Mouse (Mus musculus): ENCODE measurements around the gene Mmp14. TPM values are rescaled to one million over a fixed set of nuclear protein-coding genes. Genes with fewer than 3 reads are reported as not detected.

Gene Mmp14
- total and polyA plus RNA-seq, 3 experiments, result 28.6 to 108 (median 60.4) TPM

- TF ChIP-seq GATA1 (IDR thresholded peaks at IDR 0.05; ENCODE audit: borderline replicate concordance, low read length), result no peak
- no peak for TF ChIP-seq CTCF (IDR thresholded peaks at IDR 0.05; ENCODE audit: low read depth, low read length)
- no peak for TF ChIP-seq GATA2 (IDR thresholded peaks at IDR 0.05; ENCODE audit: borderline replicate concordance, low read depth, low read length)
- TF ChIP-seq TAL1 (conservative IDR thresholded peaks at IDR 0.05; ENCODE audit: low read depth, low read length), result no peak
- ATAC-seq (ENCODE audit: extremely low read depth, insufficient number of reproducible peaks, low FRiP score, poor library complexity, severe bottlenecking) (no peak), DNase-seq (ENCODE audit: low spot score) (no peak)
- no peaks in the 10 kb centered on the region for H3K9me3 ChIP-seq (replicated peaks)
- peaks cover 59% of the 10 kb centered on the region for H3K36me3 ChIP-seq (replicated peaks)
- no peaks in the 10 kb centered on the region for H3K27me3 ChIP-seq (ENCODE audit: insufficient read depth, low read length)
- H3K4me3 ChIP-seq (ENCODE audit: low read depth, low read length), result peak overlapping the region; percentile 83
- peaks cover 77% of the 10 kb centered on the region for H3K4me1 ChIP-seq (ENCODE audit: insufficient read depth, low read depth, low read length)
Measured at GRCm38 (mm10) chr14:54430406-54431145, 836 bp upstream of the Mmp14 start.

GRCm38 (mm10) chr14:54432078-54432836 is 845 bp downstream of the Mmp14 start:
- H3K4me1 ChIP-seq (ENCODE audit: insufficient read depth, low read depth, low read length), result peaks cover 79% of the 10 kb centered on the region
- ATAC-seq (ENCODE audit: extremely low read depth, insufficient number of reproducible peaks, low FRiP score, poor library complexity, severe bottlenecking), result no peak

GRCm38 (mm10) chr14:54432837-54433830 is 1.7 kb downstream of the Mmp14 start:
- peak; percentile 55; the same call in 1 of the 2 replicates for ATAC-seq (ENCODE audit: extremely low read depth, insufficient number of reproducible peaks, low FRiP score, poor library complexity, severe bottlenecking)
- TF ChIP-seq TAL1 (conservative IDR thresholded peaks at IDR 0.05; ENCODE audit: low read depth, low read length) (no peak), CTCF (IDR thresholded peaks at IDR 0.05; ENCODE audit: low read depth, low read length) (no peak), POLR2AphosphoS5 (IDR thresholded peaks at IDR 0.05; ENCODE audit: insufficient replicate concordance, low read depth, low read length) (no peak), GATA2 (IDR thresholded peaks at IDR 0.05; ENCODE audit: borderline replicate concordance, low read depth, low read length) (no peak), GATA1 (IDR thresholded peaks at IDR 0.05; ENCODE audit: borderline replicate concordance, low read length) (no peak)
- Histone ChIP-seq H3K9me3 (replicated peaks) (no peaks in the 10 kb centered on the region), H3K27me3 (ENCODE audit: insufficient read depth, low read length) (no peaks in the 10 kb centered on the region), H3K4me3 (ENCODE audit: low read depth, low read length) (peak overlapping the region; percentile 83), H3K36me3 (replicated peaks) (peaks cover 79% of the 10 kb centered on the region), H3K4me1 (ENCODE audit: insufficient read depth, low read depth, low read length) (peaks cover 77% of the 10 kb centered on the region)
- DNase-seq (ENCODE audit: low spot score), result peak; percentile 64

More at GRCm38 (mm10) chr14:54432078-54432836, 845 bp downstream of the Mmp14 start:
- TF ChIP-seq POLR2AphosphoS5 (IDR thresholded peaks at IDR 0.05; ENCODE audit: insufficient replicate concordance, low read depth, low read length) (no peak), GATA2 (IDR thresholded peaks at IDR 0.05; ENCODE audit: borderline replicate concordance, low read depth, low read length) (no peak), GATA1 (IDR thresholded peaks at IDR 0.05; ENCODE audit: borderline replicate concordance, low read length) (no peak), CTCF (IDR thresholded peaks at IDR 0.05; ENCODE audit: low read depth, low read length) (no peak), TAL1 (conservative IDR thresholded peaks at IDR 0.05; ENCODE audit: low read depth, low read length) (no peak)
- peak overlapping the region; percentile 83 for H3K4me3 ChIP-seq (ENCODE audit: low read depth, low read length)
- peaks cover 76% of the 10 kb centered on the region for H3K36me3 ChIP-seq (replicated peaks)
- no peaks in the 10 kb centered on the region for H3K9me3 ChIP-seq (replicated peaks)
- peak; percentile 58 for DNase-seq (ENCODE audit: low spot score)
- H3K27me3 ChIP-seq (ENCODE audit: insufficient read depth, low read length), result no peaks in the 10 kb centered on the region

- TF ChIP-seq TAL1 (conservative IDR thresholded peaks at IDR 0.05; ENCODE audit: low read depth, low read length) (no peak), CTCF (IDR thresholded peaks at IDR 0.05; ENCODE audit: low read depth, low read length) (no peak), GATA2 (IDR thresholded peaks at IDR 0.05; ENCODE audit: borderline replicate concordance, low read depth, low read length) (no peak), POLR2AphosphoS5 (IDR thresholded peaks at IDR 0.05; ENCODE audit: insufficient replicate concordance, low read depth, low read length) (no peak), GATA1 (IDR thresholded peaks at IDR 0.05; ENCODE audit: borderline replicate concordance, low read length) (no peak)
- Histone ChIP-seq H3K27me3 (ENCODE audit: insufficient read depth, low read length) (no peaks in the 10 kb centered on the region), H3K4me1 (ENCODE audit: insufficient read depth, low read depth, low read length) (peaks cover 74% of the 10 kb centered on the region), H3K9me3 (replicated peaks) (no peaks in the 10 kb centered on the region), H3K36me3 (replicated peaks) (peaks cover 79% of the 10 kb centered on the region), H3K4me3 (ENCODE audit: low read depth, low read length) (peak overlapping the region; percentile 83; the same call in 1 of the 2 replicates)
- DNase-seq (ENCODE audit: low spot score) (no peak), ATAC-seq (ENCODE audit: extremely low read depth, insufficient number of reproducible peaks, low FRiP score, poor library complexity, severe bottlenecking) (no peak)
Measured at GRCm38 (mm10) chr14:54433941-54434531, 2.6 kb downstream of the Mmp14 start.

- Histone ChIP-seq H3K27me3 (ENCODE audit: insufficient read depth, low read length) (peaks cover under 1% of the 10 kb centered on the region; the same call in 1 of the 2 replicates), H3K4me3 (ENCODE audit: low read depth, low read length) (peak overlapping the region; percentile 20; the same call in 1 of the 2 replicates), H3K9me3 (replicated peaks) (no peaks in the 10 kb centered on the region), H3K36me3 (replicated peaks) (peaks cover 79% of the 10 kb centered on the region), H3K4me1 (ENCODE audit: insufficient read depth, low read depth, low read length) (peaks cover 69% of the 10 kb centered on the region)
- TF ChIP-seq POLR2AphosphoS5 (IDR thresholded peaks at IDR 0.05; ENCODE audit: insufficient replicate concordance, low read depth, low read length) (no peak), CTCF (IDR thresholded peaks at IDR 0.05; ENCODE audit: low read depth, low read length) (no peak), TAL1 (conservative IDR thresholded peaks at IDR 0.05; ENCODE audit: low read depth, low read length) (no peak), GATA2 (IDR thresholded peaks at IDR 0.05; ENCODE audit: borderline replicate concordance, low read depth, low read length) (no peak), GATA1 (IDR thresholded peaks at IDR 0.05; ENCODE audit: borderline replicate concordance, low read length) (no peak)
- DNase-seq (ENCODE audit: low spot score), result no peak
- no peak for ATAC-seq (ENCODE audit: extremely low read depth, insufficient number of reproducible peaks, low FRiP score, poor library complexity, severe bottlenecking)
Measured at GRCm38 (mm10) chr14:54435194-54435918, 3.9 kb downstream of the Mmp14 start.
